In the genomic region with DNA sequence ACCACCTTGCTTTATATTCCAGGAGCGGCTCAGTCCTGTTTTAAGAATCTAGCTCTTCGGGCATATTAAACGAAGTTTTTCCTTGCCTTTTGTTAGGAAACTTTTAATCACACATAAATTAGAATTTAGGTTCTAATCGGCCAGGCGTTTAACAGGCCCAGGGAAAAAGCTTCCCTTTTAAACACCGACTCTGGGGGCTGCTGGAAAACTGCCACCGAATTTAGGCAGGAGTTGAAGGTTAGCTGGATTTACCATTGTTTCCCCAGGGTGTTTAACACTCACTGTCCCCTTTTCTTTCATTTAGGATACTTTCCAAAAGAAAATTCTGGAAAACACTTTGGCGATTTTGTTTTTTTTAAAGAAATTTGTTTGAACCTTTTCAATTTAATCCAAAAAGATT, we compare ENCODE assay signal across 7 mouse cellular contexts. TPM values are rescaled to one million over a fixed set of nuclear protein-coding genes. Genes with fewer than 3 reads are reported as not detected.
DNase-seq lines count a peak whose midpoint lies in the region; ATAC-seq and TF ChIP-seq lines count a peak whose summit lies in the region.

No protein-coding gene starts in this region.

- ATAC-seq in kidney, postnatal 0 days (replicated peaks; ENCODE audit: low FRiP score, low read depth) = no peak
- ATAC-seq in embryonic facial prominence, embryonic 11.5 days (replicated peaks; ENCODE audit: insufficient number of reproducible peaks, low FRiP score, low TSS enrichment, low read depth) = no peak
- no peak for ATAC-seq in hindbrain, embryonic 11.5 days (ENCODE audit: low FRiP score)
- no peak for ATAC-seq in midbrain, embryonic 14.5 days (ENCODE audit: low FRiP score, low TSS enrichment)

- TF ChIP-seq CTCF in kidney, postnatal 0 days (IDR thresholded peaks at IDR 0.05; ENCODE audit: low read depth) = no peak

- H3K9ac ChIP-seq in kidney, postnatal 0 days (ENCODE audit: low read depth, low read length) = no peak overlapping the region
- H3K9ac ChIP-seq in embryonic facial prominence, embryonic 11.5 days (replicated peaks; ENCODE audit: low read length) = no peak overlapping the region
- H3K9ac ChIP-seq in hindbrain, embryonic 11.5 days (ENCODE audit: low read depth, low read length) = no peak overlapping the region
- H3K9ac ChIP-seq in midbrain, embryonic 14.5 days (replicated peaks; ENCODE audit: low read length) = peak overlapping the region; percentile 44

- H3K27me3 ChIP-seq in kidney, postnatal 0 days (ENCODE audit: insufficient read depth, low read length) = no peaks in the 10 kb centered on the region
- H3K27me3 ChIP-seq in embryonic facial prominence, embryonic 11.5 days (ENCODE audit: control insufficient read depth, insufficient read depth, low read length) = peaks cover 7% of the 10 kb centered on the region
- no peaks in the 10 kb centered on the region for H3K27me3 ChIP-seq in hindbrain, embryonic 11.5 days (ENCODE audit: control insufficient read depth, insufficient read depth, low read length)
- no peaks in the 10 kb centered on the region for H3K27me3 ChIP-seq in midbrain, embryonic 14.5 days (ENCODE audit: control insufficient read depth, insufficient read depth, low read length)

- H3K4me3 ChIP-seq in kidney, postnatal 0 days (replicated peaks; ENCODE audit: low read depth, low read length) = no peak overlapping the region
- H3K4me3 ChIP-seq in embryonic facial prominence, embryonic 11.5 days (ENCODE audit: low read depth, low read length) = peak overlapping the region; percentile 25
- H3K4me3 ChIP-seq in hindbrain, embryonic 11.5 days (ENCODE audit: low read depth, low read length) = peak overlapping the region; percentile 35
- H3K4me3 ChIP-seq in midbrain, embryonic 14.5 days (replicated peaks; ENCODE audit: low read depth, low read length) = peak overlapping the region; percentile 30

- H3K9me3 ChIP-seq in kidney, postnatal 0 days (replicated peaks; ENCODE audit: low read length) = no peaks in the 10 kb centered on the region
- no peaks in the 10 kb centered on the region for H3K9me3 ChIP-seq in embryonic facial prominence, embryonic 11.5 days (replicated peaks; ENCODE audit: control insufficient read depth, low read length)
- H3K9me3 ChIP-seq in hindbrain, embryonic 11.5 days (ENCODE audit: control insufficient read depth, low read length) = no peaks in the 10 kb centered on the region
- H3K9me3 ChIP-seq in midbrain, embryonic 14.5 days (ENCODE audit: control insufficient read depth, low read length) = no peaks in the 10 kb centered on the region

- H3K4me1 ChIP-seq in kidney, postnatal 0 days (replicated peaks; ENCODE audit: insufficient read depth, low read length) = no peaks in the 10 kb centered on the region
- H3K4me1 ChIP-seq in embryonic facial prominence, embryonic 11.5 days (ENCODE audit: control insufficient read depth, insufficient read depth, low read length) = no peaks in the 10 kb centered on the region
- no peaks in the 10 kb centered on the region for H3K4me1 ChIP-seq in hindbrain, embryonic 11.5 days (replicated peaks; ENCODE audit: control insufficient read depth, insufficient read depth, low read length)
- peaks cover 9% of the 10 kb centered on the region for H3K4me1 ChIP-seq in midbrain, embryonic 14.5 days (ENCODE audit: control insufficient read depth, insufficient read depth, low read length)

- no peaks in the 10 kb centered on the region for H3K36me3 ChIP-seq in kidney, postnatal 0 days (ENCODE audit: insufficient read depth, low read length)
- H3K36me3 ChIP-seq in embryonic facial prominence, embryonic 11.5 days (replicated peaks; ENCODE audit: control insufficient read depth, insufficient read depth, low read depth, low read length) = no peaks in the 10 kb centered on the region
- H3K36me3 ChIP-seq in hindbrain, embryonic 11.5 days (ENCODE audit: control insufficient read depth, insufficient read depth, low read length) = no peaks in the 10 kb centered on the region
- no peaks in the 10 kb centered on the region for H3K36me3 ChIP-seq in midbrain, embryonic 14.5 days (ENCODE audit: control insufficient read depth, insufficient read depth, low read length)

- peak overlapping the region; percentile 50 for H3K4me2 ChIP-seq in kidney, postnatal 0 days (ENCODE audit: low read length)
- H3K4me2 ChIP-seq in embryonic facial prominence, embryonic 11.5 days (ENCODE audit: low read depth, low read length) = peak overlapping the region; percentile 60
- peak overlapping the region; percentile 76 for H3K4me2 ChIP-seq in hindbrain, embryonic 11.5 days (replicated peaks; ENCODE audit: low read depth, low read length)
- peak overlapping the region; percentile 79 for H3K4me2 ChIP-seq in midbrain, embryonic 14.5 days (ENCODE audit: low read length)

- H3K27ac ChIP-seq in kidney, postnatal 0 days = no peak overlapping the region
- H3K27ac ChIP-seq in embryonic facial prominence, embryonic 11.5 days (replicated peaks; ENCODE audit: low read depth, low read length) = no peak overlapping the region
- no peak overlapping the region for H3K27ac ChIP-seq in hindbrain, embryonic 11.5 days (ENCODE audit: low read depth, low read length)
- no peak overlapping the region for H3K27ac ChIP-seq in midbrain, embryonic 14.5 days (replicated peaks; ENCODE audit: low read depth, low read length)

- peak; percentile 5 for DNase-seq in kidney, postnatal 0 days (ENCODE audit: low spot score)
- DNase-seq in kidney, postnatal 25 days = no peak
- DNase-seq in embryonic facial prominence, embryonic 11.5 days (ENCODE audit: low spot score) = no peak
- no peak for DNase-seq in hindbrain, embryonic 11.5 days (ENCODE audit: low spot score)
- peak; percentile 37 for DNase-seq in midbrain, embryonic 14.5 days
- DNase-seq in thymus, postnatal 10 days (ENCODE audit: low spot score in 2 of 2) = no peak
- no peak for DNase-seq in spleen, postnatal 36 days (ENCODE audit: low spot score in 2 of 2)

- 12% methylated on average over 8 of the region's 8 CpGs for WGBS in kidney, postnatal 0 days
- 19% methylated on average over 8 of the region's 8 CpGs for WGBS in embryonic facial prominence, embryonic 11.5 days
- WGBS in hindbrain, embryonic 11.5 days = 23% methylated on average over 8 of the region's 8 CpGs
- 14% methylated on average over 8 of the region's 8 CpGs for WGBS in midbrain, embryonic 14.5 days

RNA-seq across cellular contexts. Expression of gene Neurod6, which starts 3.7 kb away (rescaled TPM):
- not detected in 2 replicates for polyA plus RNA-seq in kidney, postnatal 0 days (2015; fragmentation: Nextera tagmentation; extraction: Ambion mirVana)
- 0.90 and 0.91 TPM in 2 replicates for polyA plus RNA-seq in embryonic facial prominence, embryonic 11.5 days (2014; fragmentation: Nextera tagmentation; extraction: Ambion mirVana)
- 0.36 and 0.86 TPM in 2 replicates for polyA plus RNA-seq in hindbrain, embryonic 11.5 days (2014; fragmentation: Nextera tagmentation; extraction: Ambion mirVana)
- polyA plus RNA-seq in midbrain, embryonic 14.5 days (2014; fragmentation: Nextera tagmentation; extraction: Ambion mirVana) = 18.7 and 21.9 TPM in 2 replicates

Comparison
In these comparisons a context has a peak if more than half of its experiments do, and no peak if none do; other contexts are left out.
1. DNase-seq: peak in kidney, postnatal 0 days (single experiment) and midbrain, embryonic 14.5 days (single experiment); none in kidney, postnatal 25 days (0 of 2), embryonic facial prominence, embryonic 11.5 days (single experiment), hindbrain, embryonic 11.5 days (single experiment), thymus, postnatal 10 days (0 of 2) and spleen, postnatal 36 days (0 of 2).
2. RNA of gene Neurod6, which starts 3.7 kb away (polyA plus RNA-seq): 18.7 to 21.9 TPM in midbrain, embryonic 14.5 days; 0.90 to 0.91 TPM in embryonic facial prominence, embryonic 11.5 days, 0.36 to 0.86 TPM in hindbrain, embryonic 11.5 days and not detected in kidney, postnatal 0 days; every median in the first group is over 10 times any median in the second.
3. Peak in every context shown above with its lines, with median percentiles within 50 percentile points of each other: H3K4me2 ChIP-seq.